Mouse (Mus musculus) E14TG2a.4 (cell line): ENCODE data around the gene Olfr750.

Source experiments
- CTCF ChIP-seq: conservative IDR thresholded peaks from 2 replicates; pipeline ENCODE4 v1.5.1; 2014; ENCODE audit warnings: low read length
- NANOG ChIP-seq: IDR thresholded peaks from 2 replicates; pipeline ENCODE4 v1.6.1; 2014; ENCODE audit warnings: borderline replicate concordance, low read length, mixed read lengths
- POU5F1 ChIP-seq: IDR thresholded peaks from 2 replicates; pipeline ENCODE4 v1.6.1; 2014; ENCODE audit warnings: low read length, borderline replicate concordance

- TF ChIP-seq CTCF: no peak
- TF ChIP-seq POU5F1: no peak
- TF ChIP-seq NANOG: no peak
These were observed 9.6 kb upstream of the Olfr750 start for GRCm38 (mm10) chr14:51083805-51084204.
